Mouse (Mus musculus) 3T3-L1 (cell line): ENCODE measurements at regions not wholly inside any gene's neighbourhood (a gene's known extent, or its start where the extent isn't known, plus 50 kb on each side); places are given as distances from the start of the nearest gene placed in this dataset.
A peak's percentile ranks its signal among the peaks of the same experiment; 100 is the strongest.
"Not testable (repeated sequence)": the region's sequence is repeated elsewhere in the genome, so short reads cannot be mapped to it uniquely, and the experiment has no call there.

Experiments
- DNase-seq: peaks from one replicate; pipeline ENCODE4 v3.0.0-alpha.2; 2015; ENCODE audit warnings: low read depth, low spot score

GRCm38 (mm10) chr4:55279351-55279750 is 70.5 kb upstream of the Rad23b start:
- not testable (repeated sequence) for DNase-seq

GRCm38 (mm10) chr4:55280706-55281105 is 69.1 kb upstream of the Rad23b start:
- DNase-seq = peak; percentile 40

GRCm38 (mm10) chr4:55281486-55282096 is 68.3 kb upstream of the Rad23b start:
- DNase-seq = no peak

DNA sequence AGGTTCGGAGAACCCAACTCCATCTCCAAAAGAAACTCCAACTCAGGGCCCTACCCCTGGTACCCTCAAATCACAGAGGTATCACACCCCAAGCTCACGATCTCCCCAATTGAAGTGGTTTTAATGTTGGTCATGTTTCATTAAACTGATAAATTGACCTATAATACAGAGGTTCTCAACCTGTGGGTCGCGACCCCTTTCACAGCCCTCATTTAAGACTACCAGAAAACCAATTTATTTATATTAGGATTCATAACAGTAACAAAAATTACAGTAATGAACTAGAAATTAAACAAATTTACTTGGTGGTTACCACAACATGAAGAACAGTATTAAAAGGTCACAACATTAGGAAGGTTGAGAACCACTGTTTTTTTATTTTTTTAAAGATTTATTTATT is 67.4 kb upstream of the Rad23b start:
- DNase-seq = no peak

DNA sequence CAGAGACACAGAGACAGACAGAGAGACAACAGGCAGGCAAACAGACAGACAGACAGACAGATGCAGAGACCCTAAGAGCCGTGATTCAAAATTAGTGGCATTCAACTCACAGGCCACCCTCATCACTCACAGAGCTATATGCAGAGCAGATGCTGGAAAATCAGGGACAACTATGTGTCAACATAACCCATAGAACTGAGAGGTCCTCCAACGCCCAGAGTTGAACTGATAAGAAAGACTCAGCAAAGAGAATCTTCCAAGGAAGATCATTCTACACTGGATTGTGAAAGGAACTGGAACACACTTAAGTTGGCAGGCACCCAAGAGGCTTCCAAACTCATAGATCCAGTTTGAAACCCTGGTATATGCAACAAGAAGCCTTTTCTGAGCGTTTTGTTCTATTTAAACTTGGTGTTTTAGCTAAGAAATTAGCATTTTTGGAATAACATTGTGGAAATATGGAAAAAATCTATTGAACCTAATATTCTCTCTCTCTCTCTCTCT is 65.1 kb upstream of the Rad23b start:
- peak; percentile 20 for DNase-seq

GRCm38 (mm10) chr4:55285641-55286040 is 64.2 kb upstream of the Rad23b start:
- peak; percentile 35 for DNase-seq

DNA sequence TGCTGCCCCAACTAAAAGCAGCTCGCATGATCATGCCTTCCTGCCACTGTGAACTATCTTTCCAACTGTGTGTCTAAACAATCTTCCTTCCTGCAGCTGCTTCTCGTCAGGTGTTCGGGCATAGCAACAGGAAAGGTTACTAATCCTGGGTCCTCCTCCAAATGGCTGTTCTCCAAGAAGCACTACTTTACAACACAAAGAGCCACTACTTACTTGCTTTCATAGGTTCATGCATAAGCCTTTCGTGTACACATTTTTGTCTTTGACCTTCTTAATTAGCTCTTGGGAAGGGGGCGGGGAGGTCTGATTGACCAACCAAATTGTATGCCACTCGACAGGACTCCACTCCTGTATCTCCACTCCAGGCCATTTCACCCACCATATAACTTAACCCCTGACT is 61.4 kb upstream of the Rad23b start:
- no peak for DNase-seq

- DNase-seq = peak; percentile 41
Observed at GRCm38 (mm10) chr4:55292277-55292676, 57.6 kb upstream of the Rad23b start.

GRCm38 (mm10) chr4:55292701-55293100 is 57.1 kb upstream of the Rad23b start:
- no peak for DNase-seq

GRCm38 (mm10) chr4:55293347-55294079 is 56.3 kb upstream of the Rad23b start:
- no peak for DNase-seq

DNA sequence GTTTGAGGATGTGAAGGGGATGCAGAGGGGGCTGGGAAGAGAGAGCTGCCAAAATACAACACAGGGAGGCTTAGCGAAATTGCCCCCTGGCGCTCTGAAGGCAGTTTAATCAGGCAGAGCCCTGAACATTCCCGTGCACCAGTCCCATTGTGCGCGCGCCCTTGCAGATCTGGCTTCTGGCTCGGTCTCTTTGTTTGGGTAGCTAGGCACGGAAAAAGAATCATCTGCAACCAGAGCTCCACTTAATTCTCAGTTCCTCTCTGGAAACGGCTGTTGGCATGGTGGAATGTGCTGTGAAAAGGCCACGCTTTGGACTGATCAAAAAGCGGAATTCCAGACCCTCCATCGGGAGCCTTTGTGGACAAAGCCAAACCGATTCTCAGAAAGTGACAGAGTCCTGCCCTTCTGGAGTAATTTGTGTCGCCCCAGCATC is 55.6 kb upstream of the Rad23b start:
- peak; percentile 2 for DNase-seq

DNA sequence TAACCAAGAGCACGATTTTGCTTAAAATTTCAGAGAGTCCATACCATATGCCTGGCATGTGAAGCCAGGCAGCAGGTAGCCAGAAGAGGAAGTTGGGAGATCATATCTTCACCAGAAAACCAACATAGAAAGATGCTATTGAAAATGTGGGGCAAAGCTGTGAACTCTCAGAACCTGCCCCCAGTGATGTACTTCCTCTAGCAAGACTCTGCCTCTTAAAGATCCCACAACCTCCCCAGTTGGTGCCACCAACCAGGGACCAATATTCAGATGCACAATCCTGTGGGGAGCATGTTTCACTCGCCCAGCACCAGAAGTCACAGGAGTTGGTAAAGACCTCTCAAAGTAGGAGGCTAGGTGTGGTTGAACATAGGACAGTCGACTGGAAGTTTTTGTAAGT is 52.0 kb upstream of the Rad23b start:
- DNase-seq = no peak
